Mouse (Mus musculus): ENCODE measurements around the gene Fam168a. TPM values are rescaled to one million over a fixed set of nuclear protein-coding genes. Genes with fewer than 3 reads are reported as not detected.
A peak's percentile ranks its signal among the peaks of the same experiment; 100 is the strongest.

Fam168a gene
- polyA plus RNA-seq, 1 experiment from 2014 or later: 29.7 TPM

- Histone ChIP-seq H3K4me1 (replicated peaks; ENCODE audit: insufficient read depth, low read length) (no peaks in the 10 kb centered on the region), H3K9me3 (replicated peaks; ENCODE audit: low read length) (no peaks in the 10 kb centered on the region), H3K27me3 (ENCODE audit: insufficient read depth, low read length) (no peaks in the 10 kb centered on the region), H3K4me2 (ENCODE audit: low read length) (no peak overlapping the region), H3K36me3 (ENCODE audit: insufficient read depth, low read length) (no peaks in the 10 kb centered on the region), H3K27ac (no peak overlapping the region), H3K9ac (ENCODE audit: low read depth, low read length) (no peak overlapping the region), H3K4me3 (replicated peaks; ENCODE audit: low read depth, low read length) (no peak overlapping the region)
- ATAC-seq (replicated peaks; ENCODE audit: low FRiP score, low read depth) (no peak), DNase-seq (ENCODE audit: low spot score) (peak; percentile 18)
- no peak for TF ChIP-seq CTCF (IDR thresholded peaks at IDR 0.05; ENCODE audit: low read depth)
- WGBS: 54% methylated on average over 5 of the region's 5 CpGs
Observed at GRCm38 (mm10) chr7:100681132-100681531, 25.3 kb upstream of the Fam168a start.

- Histone ChIP-seq H3K9ac (ENCODE audit: low read depth, low read length) (no peak overlapping the region), H3K36me3 (ENCODE audit: insufficient read depth, low read length) (no peaks in the 10 kb centered on the region), H3K27ac (no peak overlapping the region), H3K9me3 (replicated peaks; ENCODE audit: low read length) (no peaks in the 10 kb centered on the region), H3K4me2 (ENCODE audit: low read length) (no peak overlapping the region), H3K27me3 (ENCODE audit: insufficient read depth, low read length) (no peaks in the 10 kb centered on the region), H3K4me1 (replicated peaks; ENCODE audit: insufficient read depth, low read length) (no peaks in the 10 kb centered on the region), H3K4me3 (replicated peaks; ENCODE audit: low read depth, low read length) (no peak overlapping the region)
- no peak for TF ChIP-seq CTCF (IDR thresholded peaks at IDR 0.05; ENCODE audit: low read depth)
- ATAC-seq (replicated peaks; ENCODE audit: low FRiP score, low read depth): no peak
- DNase-seq (ENCODE audit: low spot score): no peak
- 100% methylated on average over 1 of the region's 1 CpGs for WGBS
Observed at GRCm38 (mm10) chr7:100683241-100683640, 23.2 kb upstream of the Fam168a start.

- no peak for TF ChIP-seq CTCF (IDR thresholded peaks at IDR 0.05; ENCODE audit: low read depth)
- no peaks in the 10 kb centered on the region for H3K9me3 ChIP-seq (replicated peaks; ENCODE audit: low read length)
- no peak overlapping the region for H3K4me3 ChIP-seq (replicated peaks; ENCODE audit: low read depth, low read length)
- no peak overlapping the region for H3K27ac ChIP-seq
- H3K4me2 ChIP-seq (ENCODE audit: low read length): no peak overlapping the region
- H3K4me1 ChIP-seq (replicated peaks; ENCODE audit: insufficient read depth, low read length): no peaks in the 10 kb centered on the region
- ATAC-seq (replicated peaks; ENCODE audit: low FRiP score, low read depth): no peak
- H3K9ac ChIP-seq (ENCODE audit: low read depth, low read length): no peak overlapping the region
- DNase-seq (ENCODE audit: low spot score): no peak
- H3K27me3 ChIP-seq (ENCODE audit: insufficient read depth, low read length): no peaks in the 10 kb centered on the region
- 75% methylated on average over 5 of the region's 5 CpGs for WGBS
- no peaks in the 10 kb centered on the region for H3K36me3 ChIP-seq (ENCODE audit: insufficient read depth, low read length)
Observed at GRCm38 (mm10) chr7:100684081-100684480, 22.4 kb upstream of the Fam168a start.

GRCm38 (mm10) chr7:100684538-100684937, 21.9 kb upstream of the Fam168a start:
- Histone ChIP-seq H3K4me3 (replicated peaks; ENCODE audit: low read depth, low read length) (no peak overlapping the region), H3K4me1 (replicated peaks; ENCODE audit: insufficient read depth, low read length) (no peaks in the 10 kb centered on the region), H3K4me2 (ENCODE audit: low read length) (no peak overlapping the region), H3K9me3 (replicated peaks; ENCODE audit: low read length) (no peaks in the 10 kb centered on the region), H3K36me3 (ENCODE audit: insufficient read depth, low read length) (no peaks in the 10 kb centered on the region), H3K27ac (no peak overlapping the region), H3K9ac (ENCODE audit: low read depth, low read length) (no peak overlapping the region), H3K27me3 (ENCODE audit: insufficient read depth, low read length) (no peaks in the 10 kb centered on the region)
- no peak for ATAC-seq (replicated peaks; ENCODE audit: low FRiP score, low read depth)
- TF ChIP-seq CTCF (IDR thresholded peaks at IDR 0.05; ENCODE audit: low read depth): peak; percentile 98
- 57% methylated on average over 7 of the region's 7 CpGs for WGBS
- peak; percentile 85 for DNase-seq (ENCODE audit: low spot score)

GRCm38 (mm10) chr7:100685061-100686030, 21.1 kb upstream of the Fam168a start:
- ATAC-seq (replicated peaks; ENCODE audit: low FRiP score, low read depth) (no peak), DNase-seq (ENCODE audit: low spot score) (peak; percentile 93)
- peak; percentile 91 for TF ChIP-seq CTCF (IDR thresholded peaks at IDR 0.05; ENCODE audit: low read depth)
- H3K9ac ChIP-seq (ENCODE audit: low read depth, low read length): no peak overlapping the region
- H3K36me3 ChIP-seq (ENCODE audit: insufficient read depth, low read length): no peaks in the 10 kb centered on the region
- H3K4me2 ChIP-seq (ENCODE audit: low read length): no peak overlapping the region
- no peaks in the 10 kb centered on the region for H3K27me3 ChIP-seq (ENCODE audit: insufficient read depth, low read length)
- no peak overlapping the region for H3K27ac ChIP-seq
- 41% methylated on average over 13 of the region's 13 CpGs for WGBS
- H3K4me1 ChIP-seq (replicated peaks; ENCODE audit: insufficient read depth, low read length): no peaks in the 10 kb centered on the region
- no peak overlapping the region for H3K4me3 ChIP-seq (replicated peaks; ENCODE audit: low read depth, low read length)
- H3K9me3 ChIP-seq (replicated peaks; ENCODE audit: low read length): no peaks in the 10 kb centered on the region

- Histone ChIP-seq H3K27ac (no peak overlapping the region), H3K4me2 (ENCODE audit: low read length) (no peak overlapping the region), H3K27me3 (ENCODE audit: insufficient read depth, low read length) (no peaks in the 10 kb centered on the region), H3K36me3 (ENCODE audit: insufficient read depth, low read length) (no peaks in the 10 kb centered on the region), H3K9me3 (replicated peaks; ENCODE audit: low read length) (no peaks in the 10 kb centered on the region), H3K9ac (ENCODE audit: low read depth, low read length) (no peak overlapping the region), H3K4me1 (replicated peaks; ENCODE audit: insufficient read depth, low read length) (no peaks in the 10 kb centered on the region), H3K4me3 (replicated peaks; ENCODE audit: low read depth, low read length) (no peak overlapping the region)
- ATAC-seq (replicated peaks; ENCODE audit: low FRiP score, low read depth) (no peak), DNase-seq (ENCODE audit: low spot score) (no peak)
- WGBS: 65% methylated on average over 7 of the region's 7 CpGs
- TF ChIP-seq CTCF (IDR thresholded peaks at IDR 0.05; ENCODE audit: low read depth): no peak
Observed at GRCm38 (mm10) chr7:100688471-100688870, 18.0 kb upstream of the Fam168a start.

Data from kidney, postnatal 0 days (tissue).